42 mouse cellular contexts compared by ENCODE assay signal in genomic region chr14:8264378-8264777, GRCm38 (mm10). TPM values are rescaled to one million over a fixed set of nuclear protein-coding genes. Genes with fewer than 3 reads are reported as not detected.
"Had no signal": no experiment of that assay in that cellular context is flagged by ENCODE, and none has a peak within 500 bp of the region (broad histone marks: within the 10 kb centered on the region; RNA-seq: fewer than 3 reads in every experiment).

No protein-coding gene starts in this region.

- H3K9me3 ChIP-seq: heart, embryonic 10.5 days; heart, embryonic 12.5 days; heart, embryonic 13.5 days; heart, embryonic 15.5 days; hindbrain, embryonic 10.5 days; hindbrain, embryonic 12.5 days; intestine, embryonic 15.5 days; kidney, embryonic 15.5 days had no signal

- H3K9ac ChIP-seq: heart, embryonic 12.5 days; heart, embryonic 13.5 days; heart, embryonic 15.5 days; hindbrain, embryonic 12.5 days; hindbrain, embryonic 13.5 days; hindbrain, embryonic 14.5 days; hindbrain, embryonic 15.5 days; intestine, embryonic 15.5 days; kidney, embryonic 15.5 days had no signal

- ATAC-seq: hindbrain, embryonic 16.5 days; hindbrain, postnatal 0 days; inflammation-experienced regulatory T-cells, adult 6 months; intestine, embryonic 15.5 days; intestine, embryonic 16.5 days; intestine, postnatal 0 days had no signal

- H3K27ac ChIP-seq: heart, embryonic 10.5 days; heart, embryonic 13.5 days; heart, embryonic 15.5 days; hindbrain, embryonic 10.5 days; hindbrain, embryonic 12.5 days; hindbrain, embryonic 13.5 days; hindbrain, embryonic 14.5 days; hindbrain, embryonic 15.5 days; hindbrain, postnatal 0 days; intestine, embryonic 15.5 days; kidney, embryonic 15.5 days; kidney, postnatal 0 days; layer of hippocampus, adult 2 months had no signal

- DNase-seq: heart, postnatal 10 days; heart, postnatal 14 days; heart, postnatal 36 days; heart, postnatal 4 days; kidney, adult 11 months; kidney, adult 18-20 months; kidney, adult 2 months; kidney, adult 8-10 months; kidney, adult 9 months; kidney, postnatal 10 days; kidney, postnatal 14 days; kidney, postnatal 25 days; kidney, postnatal 36 days; kidney, postnatal 4 days; layer of hippocampus, adult 9-11 months; layer of hippocampus, postnatal 36 days had no signal

- H3K4me2 ChIP-seq: heart, embryonic 11.5 days; heart, embryonic 12.5 days; heart, embryonic 13.5 days; heart, embryonic 15.5 days; hindbrain, embryonic 12.5 days; hindbrain, embryonic 13.5 days; hindbrain, embryonic 14.5 days; hindbrain, embryonic 15.5 days; intestine, embryonic 15.5 days; kidney, embryonic 15.5 days had no signal

- H3K36me3 ChIP-seq: heart, embryonic 10.5 days; heart, embryonic 12.5 days; heart, embryonic 13.5 days; heart, embryonic 15.5 days; hindbrain, embryonic 10.5 days; hindbrain, embryonic 12.5 days; hindbrain, embryonic 13.5 days; hindbrain, embryonic 15.5 days; intestine, embryonic 15.5 days; kidney, embryonic 15.5 days had no signal

- H3K27me3 ChIP-seq: heart, embryonic 12.5 days; heart, embryonic 13.5 days; heart, embryonic 15.5 days; hindbrain, embryonic 12.5 days; hindbrain, embryonic 13.5 days; hindbrain, embryonic 15.5 days; intestine, embryonic 15.5 days; kidney, embryonic 15.5 days had no signal

- H3K4me1 ChIP-seq: heart, embryonic 10.5 days; heart, embryonic 12.5 days; heart, embryonic 13.5 days; heart, embryonic 15.5 days; hindbrain, embryonic 10.5 days; hindbrain, embryonic 12.5 days; hindbrain, embryonic 13.5 days; hindbrain, embryonic 15.5 days; intestine, embryonic 15.5 days; kidney, embryonic 15.5 days had no signal

- H3K4me3 ChIP-seq: heart, embryonic 10.5 days; heart, embryonic 12.5 days; heart, embryonic 13.5 days; heart, embryonic 15.5 days; hindbrain, embryonic 10.5 days; hindbrain, embryonic 12.5 days; hindbrain, embryonic 13.5 days; hindbrain, embryonic 15.5 days; intestine, embryonic 15.5 days; kidney, embryonic 15.5 days; layer of hippocampus, adult 2 months had no signal

RNA-seq across cellular contexts. Expression of gene Acox2, which starts 5.2 kb away (rescaled TPM):
- total RNA-seq: heart, postnatal 4 days; hematopoietic stem cell, adult 5-6 weeks; hindbrain, postnatal 0 days; layer of hippocampus, adult 18-20 months; layer of hippocampus, adult 2 months; layer of hippocampus, adult 8-10 months; layer of hippocampus, postnatal 36 days; left cerebral cortex, adult 18-20 months had no signal
- polyA plus RNA-seq: heart, embryonic 14.5 days; heart, embryonic 15.5 days; heart, postnatal 0 days; hindbrain, embryonic 10.5 days; hindbrain, embryonic 13.5 days; hindbrain, embryonic 14.5 days; inflammation-experienced regulatory T-cells, adult 6 months; kidney, embryonic 14.5 days had no signal

RNA-seq across cellular contexts. Expression of gene Fam107a, which starts 53.4 kb away (rescaled TPM):
- total RNA-seq: hematopoietic stem cell, adult 5-6 weeks had no signal
- polyA plus RNA-seq: inflammation-experienced regulatory T-cells, adult 6 months had no signal
